Mouse (Mus musculus) midbrain, embryonic 13.5 days (tissue): Measurements from ENCODE around the gene Gp1bb. TPM values are rescaled to one million over a fixed set of nuclear protein-coding genes. Genes with fewer than 3 reads are reported as not detected.

Source experiments
- ATAC-seq: fragments of 200-750 bp; cut with Nextera tagmentation; 2 replicates; pipeline ENCODE4 v1.8.0; 2017; ENCODE audit warnings: mild to moderate bottlenecking, moderate TSS enrichment, moderate library complexity
- H3K27ac ChIP-seq: fragments of 300-500 bp; sonication (generic); 2 replicates; pipeline ENCODE4 v1.5.1; 2015; ENCODE audit warnings: inconsistent platforms, mild to moderate bottlenecking, moderate library complexity
- H3K27me3 ChIP-seq: fragments of 300-500 bp; sonication (generic); 2 replicates; pipeline ENCODE4 v1.6.1; 2015; ENCODE audit warnings: mild to moderate bottlenecking, inconsistent platforms
- H3K36me3 ChIP-seq: fragments of 300-500 bp; sonication (generic); 2 replicates; pipeline ENCODE4 v1.6.1; 2015; ENCODE audit warnings: mild to moderate bottlenecking, inconsistent platforms
- H3K4me1 ChIP-seq: fragments of 300-500 bp; sonication (generic); replicated peaks from 2 replicates; pipeline ENCODE4 v1.6.1; 2015; ENCODE audit warnings: inconsistent platforms
- H3K4me2 ChIP-seq: fragments of 300-500 bp; sonication (generic); replicated peaks from 2 replicates; pipeline ENCODE4 v1.6.1; 2015; ENCODE audit warnings: moderate library complexity, mild to moderate bottlenecking, inconsistent platforms
- H3K4me3 ChIP-seq: fragments of 300-500 bp; sonication (generic); replicated peaks from 2 replicates; pipeline ENCODE4 v1.5.1; 2015; ENCODE audit warnings: mild to moderate bottlenecking, inconsistent platforms
- H3K9ac ChIP-seq: fragments of 300-500 bp; sonication (generic); replicated peaks from 2 replicates; pipeline ENCODE4 v1.6.1; 2015; ENCODE audit warnings: mild to moderate bottlenecking, inconsistent platforms
- H3K9me3 ChIP-seq: fragments of 300-500 bp; sonication (generic); 2 replicates; pipeline ENCODE4 v1.6.1; 2016; ENCODE audit warnings: mild to moderate bottlenecking, inconsistent platforms
- WGBS: fragments of 180-500 bp; shearing (Covaris S2); methylation state at CpG from one replicate; pipeline ENCODE4 v1.1.7; 2015; 5-methylcytosine and 5-hydroxymethylcytosine counted together
- polyA plus RNA-seq: library from polyadenylated mRNA; unstranded; fragments of >200 nt; fragmentation: Nextera tagmentation; extraction: Ambion mirVana; gene quantifications from 2 replicates; pipeline ENCODE4 v1.2.1, GENCODE M21; 2015

Gene Gp1bb
- polyA plus RNA-seq, 1 experiment from 2014 or later = 10.5 TPM

GRCm38 (mm10) chr16:18638396-18638795, 16.2 kb upstream of the Gp1bb start:
- Histone ChIP-seq H3K4me3 (no peak overlapping the region), H3K9me3 (no peaks in the 10 kb centered on the region), H3K4me2 (no peak overlapping the region), H3K27ac (no peak overlapping the region), H3K9ac (no peak overlapping the region), H3K36me3 (no peaks in the 10 kb centered on the region), H3K27me3 (no peaks in the 10 kb centered on the region), H3K4me1 (no peaks in the 10 kb centered on the region)
- 52% methylated on average over 2 of the region's 2 CpGs for WGBS
- ATAC-seq = no peak

GRCm38 (mm10) chr16:18636804-18637203, 14.6 kb upstream of the Gp1bb start:
- WGBS = 58% methylated on average over 3 of the region's 3 CpGs
- H3K9me3 ChIP-seq = no peaks in the 10 kb centered on the region

GRCm38 (mm10) chr16:18636401-18636800, 14.2 kb upstream of the Gp1bb start:
- H3K27me3 ChIP-seq = peaks cover 10% of the 10 kb centered on the region; the same call in 1 of the 2 replicates
- H3K9ac ChIP-seq = no peak overlapping the region
- no peak for ATAC-seq
- H3K27ac ChIP-seq = no peak overlapping the region
- no peaks in the 10 kb centered on the region for H3K36me3 ChIP-seq
- H3K9me3 ChIP-seq = no peaks in the 10 kb centered on the region
- no peak overlapping the region for H3K4me3 ChIP-seq
- 81% methylated on average over 5 of the region's 5 CpGs for WGBS
- no peaks in the 10 kb centered on the region for H3K4me1 ChIP-seq
- no peak overlapping the region for H3K4me2 ChIP-seq

More at GRCm38 (mm10) chr16:18636804-18637203, 14.6 kb upstream of the Gp1bb start:
- Histone ChIP-seq H3K4me1 (no peaks in the 10 kb centered on the region), H3K36me3 (no peaks in the 10 kb centered on the region), H3K9ac (no peak overlapping the region), H3K27ac (no peak overlapping the region), H3K4me3 (no peak overlapping the region), H3K27me3 (0 out of 2 replicates have a peak, but pooled peaks cover 7% of the 10 kb centered on the region), H3K4me2 (no peak overlapping the region)
- no peak for ATAC-seq

- no peaks in the 10 kb centered on the region for H3K9me3 ChIP-seq
- peaks cover 11% of the 10 kb centered on the region; the same call in 1 of the 2 replicates for H3K27me3 ChIP-seq
- H3K4me1 ChIP-seq = peaks cover 9% of the 10 kb centered on the region
- H3K4me3 ChIP-seq = no peak overlapping the region
- WGBS = 23% methylated on average over 1 of the region's 1 CpGs
- no peaks in the 10 kb centered on the region for H3K36me3 ChIP-seq
- H3K9ac ChIP-seq = no peak overlapping the region
- no peak overlapping the region for H3K27ac ChIP-seq
- no peak overlapping the region for H3K4me2 ChIP-seq
- ATAC-seq = no peak
These were observed 11.1 kb upstream of the Gp1bb start for GRCm38 (mm10) chr16:18633333-18633732.

- no peak for ATAC-seq
- Histone ChIP-seq H3K36me3 (no peaks in the 10 kb centered on the region), H3K27me3 (peaks cover 16% of the 10 kb centered on the region; the same call in 1 of the 2 replicates), H3K4me3 (no peak overlapping the region), H3K27ac (no peak overlapping the region), H3K4me1 (peaks cover 14% of the 10 kb centered on the region), H3K9me3 (no peaks in the 10 kb centered on the region), H3K9ac (no peak overlapping the region), H3K4me2 (no peak overlapping the region)
- WGBS = 66% methylated on average over 2 of the region's 2 CpGs
These were observed 10.6 kb upstream of the Gp1bb start for GRCm38 (mm10) chr16:18632816-18633215.

GRCm38 (mm10) chr16:18632059-18632458, 9.9 kb upstream of the Gp1bb start:
- H3K4me2 ChIP-seq = no peak overlapping the region
- H3K4me3 ChIP-seq = no peak overlapping the region
- H3K27me3 ChIP-seq = peaks cover 23% of the 10 kb centered on the region
- no peak overlapping the region for H3K9ac ChIP-seq
- H3K36me3 ChIP-seq = no peaks in the 10 kb centered on the region
- peaks cover 22% of the 10 kb centered on the region for H3K4me1 ChIP-seq
- ATAC-seq = no peak
- H3K27ac ChIP-seq = no peak overlapping the region
- 61% methylated on average over 3 of the region's 3 CpGs for WGBS
- no peaks in the 10 kb centered on the region for H3K9me3 ChIP-seq

- no peak for ATAC-seq
- Histone ChIP-seq H3K36me3 (no peaks in the 10 kb centered on the region), H3K4me2 (no peak overlapping the region), H3K4me3 (no peak overlapping the region), H3K27ac (no peak overlapping the region), H3K9ac (no peak overlapping the region), H3K9me3 (no peaks in the 10 kb centered on the region), H3K4me1 (peaks cover 31% of the 10 kb centered on the region), H3K27me3 (peaks cover 30% of the 10 kb centered on the region)
- WGBS = 58% methylated on average over 7 of the region's 7 CpGs
These were observed 8.9 kb upstream of the Gp1bb start for GRCm38 (mm10) chr16:18631141-18631540.

GRCm38 (mm10) chr16:18630291-18630690, 8.1 kb upstream of the Gp1bb start:
- Histone ChIP-seq H3K36me3 (peaks cover 5% of the 10 kb centered on the region), H3K9me3 (no peaks in the 10 kb centered on the region), H3K4me3 (peak overlapping the region; percentile 88), H3K27me3 (peaks cover 38% of the 10 kb centered on the region), H3K27ac (peak overlapping the region; percentile 91), H3K4me1 (peaks cover 39% of the 10 kb centered on the region), H3K4me2 (peak overlapping the region; percentile 90), H3K9ac (peak overlapping the region; percentile 96)
- ATAC-seq = peak; percentile 9
- 56% methylated on average over 5 of the region's 5 CpGs for WGBS

GRCm38 (mm10) chr16:18629390-18630231, 7.4 kb upstream of the Gp1bb start, which contains the start of gene Sept5:
TSS of gene Sept5 (minus strand) at chr16:18629954.
- peaks cover 45% of the 10 kb centered on the region for H3K27me3 ChIP-seq
- peaks cover 39% of the 10 kb centered on the region for H3K4me1 ChIP-seq
- H3K9ac ChIP-seq = peak within 1 kb of the TSS; percentile 96
- no peaks in the 10 kb centered on the region for H3K9me3 ChIP-seq
- H3K36me3 ChIP-seq = peaks cover 12% of the 10 kb centered on the region
- ATAC-seq = peak; percentile 66
- H3K27ac ChIP-seq = peak within 1 kb of the TSS; percentile 91
- H3K4me3 ChIP-seq = peak within 1 kb of the TSS; percentile 88
- under 1% methylated on average over 71 of the region's 93 CpGs for WGBS
- H3K4me2 ChIP-seq = peak within 1 kb of the TSS; percentile 90

- ATAC-seq = peak; percentile 1
- WGBS = 25% methylated on average over 2 of the region's 2 CpGs
These were observed 6.7 kb upstream of the Gp1bb start for GRCm38 (mm10) chr16:18628948-18629340.

GRCm38 (mm10) chr16:18628206-18628947, 6.2 kb upstream of the Gp1bb start:
- Histone ChIP-seq H3K36me3 (peaks cover 24% of the 10 kb centered on the region), H3K9ac (peak overlapping the region; percentile 96), H3K27ac (peak overlapping the region; percentile 91), H3K4me2 (peak overlapping the region; percentile 90), H3K4me3 (peak overlapping the region; percentile 88), H3K27me3 (peaks cover 57% of the 10 kb centered on the region), H3K9me3 (no peaks in the 10 kb centered on the region), H3K4me1 (peaks cover 39% of the 10 kb centered on the region)
- 57% methylated on average over 7 of the region's 7 CpGs for WGBS
- no peak for ATAC-seq

More at GRCm38 (mm10) chr16:18628948-18629340, 6.7 kb upstream of the Gp1bb start:
- Histone ChIP-seq H3K9me3 (no peaks in the 10 kb centered on the region), H3K27ac (peak overlapping the region; percentile 91), H3K4me1 (peaks cover 39% of the 10 kb centered on the region), H3K4me2 (peak overlapping the region; percentile 90), H3K9ac (peak overlapping the region; percentile 96), H3K36me3 (peaks cover 18% of the 10 kb centered on the region), H3K4me3 (peak overlapping the region; percentile 88), H3K27me3 (peaks cover 52% of the 10 kb centered on the region)

GRCm38 (mm10) chr16:18627163-18627562, 5.0 kb upstream of the Gp1bb start:
- Histone ChIP-seq H3K27me3 (peaks cover 62% of the 10 kb centered on the region), H3K9me3 (no peaks in the 10 kb centered on the region), H3K27ac (no peak overlapping the region), H3K4me3 (peak overlapping the region; percentile 88), H3K4me2 (peak overlapping the region; percentile 90), H3K4me1 (peaks cover 39% of the 10 kb centered on the region), H3K9ac (peak overlapping the region; percentile 96), H3K36me3 (peaks cover 36% of the 10 kb centered on the region)
- WGBS = 46% methylated on average over 3 of the region's 3 CpGs
- ATAC-seq = no peak
